ENCODE assay signal across 16 mouse cellular contexts in the genomic region with DNA sequence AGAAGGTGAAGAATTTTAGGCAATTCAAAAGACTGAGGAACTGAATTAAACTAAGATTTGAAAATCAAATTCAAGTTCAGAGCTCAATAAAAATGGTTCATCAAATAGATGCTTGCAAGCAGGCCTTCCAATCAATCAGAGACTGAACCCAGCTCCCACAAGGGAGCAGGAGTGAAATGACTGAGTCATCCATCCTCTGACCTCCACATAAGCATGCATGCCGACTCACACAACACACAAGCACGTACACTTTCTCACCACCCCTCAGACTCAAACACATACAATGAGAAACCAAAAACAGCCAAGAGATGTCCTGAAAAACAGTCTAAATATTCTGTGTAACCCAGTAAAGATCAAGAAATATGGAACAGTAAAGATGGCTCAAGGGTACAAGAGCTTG.
"Had no signal": no experiment of that assay in that cellular context is flagged by ENCODE, and none has a peak within 500 bp of the region (broad histone marks: within the 10 kb centered on the region; RNA-seq: fewer than 3 reads in every experiment).

No protein-coding gene starts in this region.

- DNase-seq: kidney, postnatal 10 days; kidney, postnatal 36 days; layer of hippocampus, postnatal 36 days; left cerebral cortex, postnatal 4 days; liver, postnatal 0 days; lung, embryonic 14.5 days; spleen, adult 18-20 months; thymus, postnatal 36 days had no signal

- H3K4me3 ChIP-seq: kidney, embryonic 15.5 days; left cerebral cortex, adult 2 months; limb, embryonic 12.5 days; limb, embryonic 15.5 days; midbrain, embryonic 12.5 days; midbrain, embryonic 15.5 days; stomach, embryonic 15.5 days had no signal

- H3K36me3 ChIP-seq: limb, embryonic 15.5 days; midbrain, embryonic 12.5 days; midbrain, embryonic 15.5 days; stomach, embryonic 15.5 days had no signal

- H3K27me3 ChIP-seq: kidney, embryonic 15.5 days; limb, embryonic 12.5 days; limb, embryonic 15.5 days; midbrain, embryonic 12.5 days; midbrain, embryonic 15.5 days; stomach, embryonic 15.5 days had no signal

- H3K4me2 ChIP-seq: kidney, embryonic 15.5 days; limb, embryonic 12.5 days; limb, embryonic 15.5 days; liver, embryonic 11.5 days; lung, embryonic 14.5 days; midbrain, embryonic 12.5 days; midbrain, embryonic 15.5 days; stomach, embryonic 15.5 days had no signal
